Comparison of ENCODE assay signal across 14 mouse cellular contexts in genomic region chr3:55276446-55276845, GRCm38 (mm10). TPM values are rescaled to one million over a fixed set of nuclear protein-coding genes. Genes with fewer than 3 reads are reported as not detected.
"Had no signal": no experiment of that assay in that cellular context is flagged by ENCODE, and none has a peak within 500 bp of the region (broad histone marks: within the 10 kb centered on the region; RNA-seq: fewer than 3 reads in every experiment).

No protein-coding gene starts in this region.

- DNase-seq: kidney, postnatal 25 days; liver, embryonic 13.5 days; liver, postnatal 0 days; lung, postnatal 36 days; right cerebral cortex, adult 18-20 months; right cerebral cortex, postnatal 25 days; thymus, adult 18-20 months; thymus, postnatal 14 days had no signal

- H3K27ac ChIP-seq: kidney, embryonic 15.5 days; limb, embryonic 15.5 days; liver, embryonic 13.5 days; midbrain, embryonic 13.5 days; neural tube, embryonic 15.5 days had no signal

- H3K4me2 ChIP-seq: kidney, embryonic 15.5 days; limb, embryonic 15.5 days; liver, embryonic 13.5 days; midbrain, embryonic 13.5 days; neural tube, embryonic 15.5 days had no signal

- ATAC-seq: liver, postnatal 0 days; midbrain, embryonic 13.5 days had no signal

- H3K4me3 ChIP-seq: kidney, embryonic 15.5 days; limb, embryonic 15.5 days; liver, embryonic 13.5 days; midbrain, embryonic 13.5 days; myocyte; neural tube, embryonic 15.5 days had no signal

- H3K9me3 ChIP-seq: kidney, embryonic 15.5 days; limb, embryonic 15.5 days; liver, embryonic 13.5 days; midbrain, embryonic 13.5 days; neural tube, embryonic 15.5 days had no signal

- H3K9ac ChIP-seq: kidney, embryonic 15.5 days; limb, embryonic 15.5 days; liver, embryonic 13.5 days; liver, postnatal 0 days; midbrain, embryonic 13.5 days; neural tube, embryonic 15.5 days had no signal

- H3K27me3 ChIP-seq: kidney, embryonic 15.5 days; limb, embryonic 15.5 days; liver, embryonic 13.5 days; midbrain, embryonic 13.5 days; neural tube, embryonic 15.5 days had no signal

- H3K4me1 ChIP-seq: kidney, embryonic 15.5 days; liver, embryonic 13.5 days had no signal

- H3K36me3 ChIP-seq: kidney, embryonic 15.5 days; limb, embryonic 15.5 days; liver, embryonic 13.5 days; neural tube, embryonic 15.5 days had no signal

RNA-seq across cellular contexts. Expression of gene Dclk1, which starts 34.3 kb away (rescaled TPM):
- total RNA-seq: megakaryocyte progenitor cell, adult 5-6 weeks had no signal
